Mouse (Mus musculus) v-Abl transformed pro-B cells (cell line): ENCODE results near the gene C1qtnf5.

Experiments
- in situ Hi-C, 2 experiments: fragments of 400-800 bp; cut with MboI; formaldehyde crosslinking; loops; one replicate each; pipeline ENCODE4 v1.15.1; 2025; ENCODE audit not compliant: unreplicated experiment in 2 of 2

The C1qtnf5 gene

DNA sequence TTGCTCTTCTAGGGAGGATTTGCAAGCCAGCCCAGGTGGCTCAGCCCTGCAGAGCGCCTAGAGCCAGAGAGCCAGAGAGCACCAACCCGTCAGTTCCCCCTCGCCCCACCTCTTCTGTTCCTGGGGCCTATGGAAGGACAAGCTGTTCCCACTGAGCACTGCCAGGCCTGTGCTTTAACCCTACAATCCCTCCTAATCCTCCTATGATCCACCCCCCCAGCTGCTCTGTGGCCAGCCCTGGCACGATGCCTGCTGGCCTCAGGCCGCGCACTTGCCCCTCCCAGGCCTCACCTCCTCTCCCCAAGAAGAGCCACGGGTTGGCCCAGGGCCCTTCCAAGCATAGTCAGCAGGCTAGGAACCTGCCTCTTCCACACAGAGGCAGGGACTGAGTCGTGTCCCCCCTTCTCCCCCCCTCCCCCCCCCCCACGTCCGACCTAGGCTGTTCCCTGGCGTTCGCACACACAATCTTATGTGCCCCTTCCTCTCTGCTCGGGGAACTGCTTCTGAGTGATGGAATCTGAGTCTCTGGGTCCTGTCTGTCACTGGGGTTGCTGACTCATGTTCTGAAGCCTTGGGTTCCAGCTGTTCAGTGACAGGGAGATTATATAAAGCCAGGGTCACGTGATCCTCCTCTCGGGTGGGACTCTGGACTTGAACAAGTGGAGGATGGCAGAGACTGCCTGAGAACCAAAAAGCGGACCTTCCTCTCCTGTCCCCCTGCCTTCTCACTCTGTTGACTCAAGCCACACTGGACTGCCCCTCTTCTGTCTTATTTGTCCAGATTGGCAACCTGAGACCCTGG lies 27.9 kb upstream of the C1qtnf5 start:
- in situ Hi-C loops = loop anchor here (25.0 kb wide), 1 partner anchor 742 kb away; no protein-coding TSS in a partner anchor

DNA sequence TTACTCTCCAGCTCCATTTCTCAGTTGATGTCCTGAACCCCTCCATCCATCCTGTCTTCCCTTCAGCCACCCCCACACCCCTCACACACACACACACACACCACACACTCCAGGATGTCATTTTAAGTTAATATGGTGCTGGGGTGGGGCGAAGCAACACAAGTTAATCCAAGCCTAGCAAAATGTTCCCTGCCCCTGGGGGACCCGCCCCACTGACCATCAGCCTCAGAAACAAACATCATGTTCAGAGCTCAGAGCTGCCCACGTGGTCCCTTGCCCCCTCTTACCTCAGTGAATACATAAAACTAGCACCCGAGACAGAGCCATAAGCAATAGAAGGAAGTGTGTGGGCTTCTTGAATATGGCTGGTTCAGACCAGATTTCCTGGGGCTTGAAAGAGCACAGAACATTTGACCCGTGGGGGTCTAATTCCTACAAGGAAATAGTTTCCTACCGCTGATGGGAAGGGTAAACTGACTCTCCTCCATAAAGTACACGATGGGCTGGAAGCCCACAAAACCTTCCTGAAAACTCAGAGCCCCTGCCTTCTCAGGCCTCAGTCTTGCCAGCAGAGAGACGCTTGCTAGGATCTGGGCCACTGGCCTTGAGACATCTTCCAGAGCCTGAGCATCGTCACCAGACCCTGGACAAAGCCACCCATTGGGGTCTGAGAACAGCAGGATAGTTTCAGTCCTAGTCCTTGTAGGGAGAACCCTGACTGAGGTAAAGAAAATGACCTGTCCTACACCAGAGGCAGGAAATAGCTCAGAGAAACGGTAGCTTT lies 26.9 kb upstream of the C1qtnf5 start:
- in situ Hi-C loops = loop anchor here (25.0 kb wide), 1 partner anchor 743 kb away; no protein-coding TSS in a partner anchor

DNA sequence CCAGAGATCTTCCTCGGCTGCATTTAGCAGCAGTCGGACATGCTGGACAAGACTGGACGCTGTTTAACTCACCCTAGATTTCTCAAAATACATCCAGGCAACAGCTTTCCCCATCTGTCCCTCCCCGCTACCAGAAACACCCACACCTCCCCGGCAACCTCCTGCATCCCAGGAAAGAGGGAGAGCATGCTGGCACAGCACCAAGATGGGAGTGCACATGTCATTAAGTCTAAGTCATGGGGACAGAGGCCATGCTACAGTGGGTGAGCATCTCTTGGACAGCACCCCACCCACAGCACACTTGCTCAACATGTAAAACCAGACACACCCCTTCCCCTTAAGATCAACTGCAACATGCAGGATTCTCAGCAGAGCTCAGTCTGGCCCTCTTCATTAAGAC lies 26.1 kb upstream of the C1qtnf5 start:
- in situ Hi-C loops = loop anchor here (25.0 kb wide), 1 partner anchor 744 kb away; no protein-coding TSS in a partner anchor

DNA sequence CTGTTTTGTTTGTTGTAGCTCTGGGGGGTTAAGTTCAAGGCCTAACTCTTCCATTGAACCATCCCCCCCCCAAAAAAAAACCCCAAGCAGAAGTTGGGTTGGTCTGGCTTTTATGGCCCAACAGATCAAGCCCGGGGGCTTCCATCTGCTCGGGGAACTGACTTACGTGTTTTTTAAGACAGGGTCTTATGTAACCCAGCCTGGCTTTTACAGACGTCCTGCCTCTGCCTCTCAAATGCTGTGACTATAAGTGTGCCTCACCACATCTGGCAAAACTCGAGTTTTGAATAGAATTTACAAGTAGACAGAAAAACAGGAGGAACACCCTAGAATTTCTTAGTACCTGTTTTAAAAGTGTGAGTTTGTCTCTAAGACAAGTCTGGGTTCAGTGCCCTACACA lies 25.5 kb upstream of the C1qtnf5 start:
- in situ Hi-C loops = loop anchor here (25.0 kb wide), 1 partner anchor 744 kb away; no protein-coding TSS in a partner anchor

DNA sequence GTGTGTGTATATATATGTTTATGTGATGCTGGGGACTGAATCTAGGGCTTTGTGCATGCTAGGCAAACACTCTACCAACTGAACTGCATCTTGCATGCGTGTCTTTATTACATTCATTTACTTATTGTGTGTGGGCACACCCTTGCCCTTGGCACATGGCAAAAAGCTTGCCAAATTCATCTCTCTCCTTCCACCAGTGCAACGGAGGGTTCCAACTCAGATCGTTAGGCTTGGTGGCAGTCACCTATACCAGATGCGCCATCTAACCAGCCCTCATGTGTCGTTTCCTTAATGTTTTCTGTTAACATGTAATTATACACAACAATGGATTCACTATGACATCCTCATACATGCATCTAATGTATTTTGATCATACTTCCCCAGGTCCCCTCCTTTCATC lies 24.8 kb upstream of the C1qtnf5 start:
- in situ Hi-C loops = loop anchor here (25.0 kb wide), 1 partner anchor 745 kb away; no protein-coding TSS in a partner anchor

DNA sequence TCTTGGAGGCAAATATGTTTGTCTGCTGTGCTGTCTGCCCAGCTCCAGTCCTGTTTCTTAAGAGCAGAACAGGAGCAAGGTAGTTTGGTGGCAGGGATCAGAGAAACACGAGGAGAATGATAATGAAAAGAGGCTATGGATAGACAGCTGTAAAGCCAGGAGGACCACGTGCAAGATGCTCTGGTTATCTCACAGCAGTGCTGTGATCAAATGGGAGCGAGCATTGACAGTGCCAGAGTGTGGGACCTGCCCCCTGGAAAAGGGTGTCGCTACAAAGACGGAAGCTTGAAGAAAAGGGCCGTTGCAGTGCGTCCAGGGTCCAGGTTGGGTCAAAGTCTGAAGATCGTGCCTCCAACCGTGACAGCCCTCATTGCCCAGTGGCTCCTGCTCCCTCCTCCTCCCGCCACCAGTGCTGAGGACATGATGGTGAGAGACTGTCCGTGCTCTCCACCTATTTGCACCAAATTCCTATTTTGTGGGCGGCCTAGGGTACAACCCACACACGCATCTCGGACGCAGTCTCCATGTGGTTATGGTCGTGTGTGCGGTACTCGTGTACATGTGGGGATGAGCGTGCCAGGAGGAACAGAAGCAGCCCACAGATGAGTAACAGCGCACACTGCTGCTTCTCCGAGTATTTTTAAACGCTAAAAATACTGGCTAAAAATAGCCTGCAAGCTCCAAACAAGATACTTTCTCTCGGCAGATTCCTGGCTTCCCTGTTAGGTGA lies 23.5 kb upstream of the C1qtnf5 start:
- in situ Hi-C loops = loop anchor here (25.0 kb wide), 1 partner anchor 746 kb away; no protein-coding TSS in a partner anchor

DNA sequence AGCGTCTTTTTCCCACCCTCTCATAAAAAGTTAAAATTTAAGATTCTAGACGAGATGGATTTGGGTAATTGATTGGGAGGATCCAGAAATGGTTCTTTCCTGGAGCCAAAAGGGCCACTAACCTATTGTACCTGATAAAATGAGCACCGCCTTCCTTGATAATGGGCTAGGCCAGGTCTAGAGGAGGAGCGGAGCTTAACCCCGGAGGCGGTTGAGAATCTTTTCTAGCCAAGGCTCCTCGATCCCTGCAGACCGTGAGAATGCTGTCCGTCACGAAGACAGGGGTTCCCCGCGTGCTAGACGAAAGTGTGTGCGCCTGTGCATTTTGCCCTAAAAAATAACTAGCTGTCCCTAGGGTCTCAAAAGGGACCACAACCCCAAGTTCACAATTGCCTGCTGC lies 22.8 kb upstream of the C1qtnf5 start:
- in situ Hi-C loops = loop anchor here (25.0 kb wide), 1 partner anchor 747 kb away; no protein-coding TSS in a partner anchor

DNA sequence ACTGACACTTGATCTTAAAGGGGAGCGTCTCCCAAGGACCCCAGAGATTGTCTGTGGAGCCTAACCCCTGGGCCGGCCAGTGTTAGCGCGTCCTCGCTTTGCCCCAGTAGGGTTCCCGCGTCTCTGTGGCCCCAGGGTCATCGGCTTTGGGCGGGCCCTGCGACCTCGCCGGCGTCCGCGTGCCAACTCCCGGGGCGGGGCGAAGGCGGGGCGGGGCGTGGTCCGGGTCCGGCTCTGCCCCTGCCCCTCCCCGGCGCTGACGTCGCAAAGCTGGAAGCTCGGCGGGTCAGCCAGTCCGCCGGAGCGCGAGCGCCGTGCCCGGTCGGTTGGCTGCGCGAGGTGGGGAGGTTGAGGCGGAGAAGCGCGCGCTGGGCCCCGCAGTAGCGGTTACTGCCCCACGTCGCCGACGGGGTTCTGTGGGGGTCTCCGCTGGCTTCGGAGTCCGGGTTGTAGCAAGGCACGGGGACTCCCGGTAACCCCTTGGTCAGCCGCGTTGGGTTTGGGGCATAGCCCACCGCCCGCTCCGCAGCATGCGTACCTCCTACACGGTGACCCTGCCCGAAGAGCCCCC lies 22.3 kb upstream of the C1qtnf5 start:
- in situ Hi-C loops = loop anchor here (25.0 kb wide), 1 partner anchor 747 kb away; no protein-coding TSS in a partner anchor

DNA sequence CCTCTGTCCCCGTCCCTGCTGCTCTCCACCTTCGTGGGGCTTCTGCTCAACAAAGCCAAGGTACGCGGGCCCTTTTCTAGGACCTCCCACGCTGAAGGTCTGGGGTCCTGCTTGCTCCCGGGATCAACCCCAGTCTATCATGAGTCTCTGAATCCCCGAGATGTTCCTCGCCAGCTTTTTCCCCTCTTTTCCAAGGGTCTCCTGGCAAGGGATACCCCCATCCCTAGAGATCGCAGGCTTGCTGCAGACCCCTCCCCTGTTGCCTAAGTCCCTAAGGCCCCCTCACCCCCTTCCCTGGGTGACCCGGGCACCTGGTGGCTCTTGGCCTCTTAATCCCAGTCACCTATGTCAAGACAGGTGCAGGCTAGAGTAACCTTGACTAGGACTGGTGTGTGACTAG lies 21.8 kb upstream of the C1qtnf5 start:
- in situ Hi-C loops = loop anchor here (25.0 kb wide), 1 partner anchor 748 kb away; no protein-coding TSS in a partner anchor

DNA sequence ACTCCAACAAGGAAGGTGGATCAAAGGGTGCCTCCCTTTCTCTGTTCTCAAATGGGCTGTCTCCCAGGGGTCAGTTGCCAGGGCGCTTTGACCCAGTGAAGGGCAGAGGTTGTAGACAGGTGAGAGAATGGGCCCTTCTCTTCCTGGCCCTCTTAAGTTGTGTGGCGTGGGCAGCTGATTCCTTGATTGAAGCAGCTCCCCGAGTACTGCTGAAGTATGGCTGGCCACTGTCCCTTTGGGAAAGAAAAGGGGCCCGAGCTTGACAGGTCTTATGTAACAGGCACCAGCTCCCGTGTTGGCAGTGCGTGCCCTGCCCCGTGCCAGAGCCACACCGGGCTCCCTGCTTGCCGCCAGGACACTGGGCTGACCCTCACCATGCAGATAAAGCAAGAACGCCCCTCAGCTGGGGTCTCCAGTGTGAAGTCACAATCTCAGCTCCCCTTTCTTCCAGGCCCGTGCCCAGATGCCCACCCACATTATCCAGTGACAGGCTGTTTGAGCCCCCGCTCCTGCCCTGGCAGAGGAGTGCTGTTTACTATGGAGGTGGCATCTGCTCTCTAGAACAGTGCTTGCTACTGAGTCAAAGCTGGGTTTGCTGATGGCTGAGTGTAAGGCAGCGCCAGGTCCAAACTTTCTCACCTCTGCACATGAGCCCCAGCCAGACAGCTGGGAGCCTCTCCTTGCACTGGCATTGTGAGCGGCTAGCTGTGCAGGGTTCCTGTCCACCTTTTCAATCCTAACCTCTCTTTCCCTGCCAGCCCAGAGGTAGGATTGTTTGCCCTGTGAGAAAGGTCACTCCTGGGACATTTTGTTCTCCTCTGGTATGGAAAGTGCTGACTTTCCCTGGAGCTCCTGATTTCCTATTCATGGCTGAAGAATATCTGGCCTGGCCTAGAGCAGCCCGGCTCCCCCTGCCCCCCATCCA lies 21.0 kb upstream of the C1qtnf5 start:
- in situ Hi-C loops = loop anchor here (25.0 kb wide), 1 partner anchor 749 kb away; no protein-coding TSS in a partner anchor

DNA sequence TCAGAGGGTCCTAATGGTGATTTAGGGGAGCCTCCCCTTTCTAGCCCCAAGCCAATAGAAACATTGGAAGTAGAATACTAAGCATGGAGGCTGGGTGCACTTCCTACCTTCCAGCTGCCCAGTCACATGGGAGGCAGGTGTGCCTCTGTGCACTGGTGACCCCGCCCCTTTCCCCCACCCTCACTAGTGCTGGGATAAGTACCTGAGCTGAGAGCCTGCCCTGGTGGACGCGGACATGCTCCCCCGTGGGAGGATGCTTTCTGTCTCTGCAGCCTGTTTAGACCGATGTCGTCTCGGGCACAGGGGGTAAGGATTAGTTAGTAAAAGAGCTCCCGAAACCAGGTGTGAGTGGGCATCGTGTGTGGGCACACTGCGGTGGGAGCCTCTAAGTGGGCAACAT lies 20.1 kb upstream of the C1qtnf5 start:
- in situ Hi-C loops = loop anchor here (25.0 kb wide), 1 partner anchor 750 kb away; no protein-coding TSS in a partner anchor

DNA sequence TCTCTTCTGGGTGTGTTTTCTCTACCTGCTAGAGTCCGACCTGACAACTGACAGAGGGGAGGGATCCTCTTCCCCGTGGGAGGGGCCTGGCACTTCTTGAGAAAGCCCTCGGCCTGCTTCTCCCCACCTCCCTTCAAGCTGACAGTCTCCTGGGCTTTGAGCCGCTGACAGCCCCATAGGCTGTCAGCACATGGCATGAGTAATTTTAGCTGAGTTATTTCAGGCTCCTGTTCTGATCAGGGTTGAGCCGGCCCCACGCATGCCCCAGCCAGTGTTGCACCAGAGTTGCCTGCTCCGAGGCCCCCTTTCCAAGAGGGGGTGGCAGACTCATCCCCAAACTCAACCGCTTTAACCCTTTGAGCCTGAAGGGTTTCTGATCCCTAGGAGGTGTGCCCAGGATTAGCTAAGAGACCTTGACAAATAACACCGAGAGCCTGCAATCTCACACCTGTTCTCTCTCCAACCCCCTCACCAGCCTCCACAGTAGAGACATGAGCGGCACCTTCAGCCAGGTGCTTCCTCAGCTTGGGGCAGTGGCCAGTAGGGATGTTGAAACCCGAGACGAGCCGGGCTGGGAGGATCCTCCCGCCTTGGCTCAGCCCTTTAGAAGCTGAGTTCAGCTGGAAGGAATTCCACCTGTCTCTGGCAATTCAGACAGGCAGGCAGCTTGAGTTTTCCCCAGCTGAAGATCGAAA lies 19.1 kb upstream of the C1qtnf5 start:
- in situ Hi-C loops = loop anchor here (25.0 kb wide), 1 partner anchor 751 kb away; no protein-coding TSS in a partner anchor

DNA sequence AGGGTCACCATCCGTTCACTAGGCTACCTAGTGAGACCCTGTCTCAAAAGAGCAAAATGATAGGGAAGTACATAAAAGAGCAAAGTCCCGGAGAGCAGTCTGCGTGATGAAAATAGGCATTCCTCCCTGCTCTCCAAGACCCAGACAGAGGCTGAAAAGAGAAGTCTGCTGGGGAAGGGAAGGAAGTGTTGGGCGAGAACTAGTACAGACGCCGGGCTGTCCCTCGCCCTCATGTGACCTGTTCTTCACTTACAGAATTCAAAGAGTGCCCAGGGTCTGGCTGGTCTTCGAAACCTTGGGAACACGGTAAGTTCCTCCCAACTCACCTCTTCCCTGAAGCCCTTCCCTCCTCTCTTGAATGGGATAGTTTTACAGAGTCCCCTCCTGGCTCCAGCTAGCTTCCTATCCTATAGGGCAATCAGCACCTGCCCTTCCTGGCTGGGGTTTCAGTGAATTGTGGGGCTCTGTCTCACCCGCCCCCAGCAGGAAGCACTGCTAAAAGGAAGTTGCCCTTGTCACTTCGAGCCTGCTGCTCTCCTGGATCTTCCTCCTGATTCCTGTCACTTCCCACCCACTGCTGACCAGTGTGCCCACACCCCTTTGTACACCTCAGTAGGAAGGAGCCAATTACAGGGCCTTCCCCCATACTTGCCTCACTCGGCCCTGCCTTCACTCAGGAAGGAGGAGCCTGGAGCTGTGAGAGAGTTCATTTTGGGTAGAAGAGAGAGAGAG lies 18.0 kb upstream of the C1qtnf5 start:
- in situ Hi-C loops = loop anchor here (25.0 kb wide), 1 partner anchor 752 kb away; no protein-coding TSS in a partner anchor

DNA sequence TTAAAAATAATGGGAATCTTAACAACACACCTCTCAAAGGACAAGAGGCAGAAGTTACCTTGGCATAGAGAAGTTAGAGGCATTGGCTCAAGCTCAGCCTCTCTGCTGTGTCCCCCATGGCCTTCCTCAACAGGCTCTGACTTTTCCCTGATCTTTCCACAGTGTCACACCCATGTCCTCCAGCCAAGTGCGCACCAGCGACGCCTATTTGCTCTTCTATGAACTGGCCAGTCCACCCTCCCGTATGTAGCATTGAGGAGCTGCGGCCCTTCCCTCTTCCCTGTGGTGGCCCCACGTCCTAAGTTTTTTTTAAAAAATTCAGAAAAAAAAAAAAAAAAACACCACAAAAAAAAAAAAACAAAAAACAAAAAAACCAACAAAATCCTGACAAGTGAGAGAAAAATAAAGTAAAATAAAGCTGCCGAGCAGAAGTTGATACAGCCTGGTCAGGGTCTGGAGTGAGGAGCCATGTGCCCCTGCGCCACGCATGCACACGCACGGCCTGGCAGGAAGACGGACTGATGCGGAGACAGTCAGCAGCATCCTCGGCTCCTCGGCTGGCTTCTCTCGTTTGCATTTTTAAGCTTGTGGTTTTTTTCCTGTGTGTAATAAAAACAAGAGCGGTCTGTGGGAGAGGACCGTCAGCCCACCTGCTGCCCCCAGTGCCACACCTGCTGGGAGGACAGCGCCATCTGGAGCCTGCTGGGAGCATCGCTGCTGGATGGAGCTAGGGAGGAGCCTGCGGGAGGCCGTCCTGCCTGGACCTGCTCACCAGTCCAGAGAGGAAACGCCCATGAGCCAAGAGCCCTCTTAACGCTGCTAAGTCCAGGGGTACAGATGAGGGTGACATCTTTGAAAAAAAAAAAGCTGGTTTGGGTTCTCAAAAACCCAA lies 13.2 kb upstream of the C1qtnf5 start:
- in situ Hi-C loops = loop anchor here (5.0 to 25.0 kb wide), 2 partner anchors 107 to 757 kb away; no protein-coding TSS in a partner anchor

DNA sequence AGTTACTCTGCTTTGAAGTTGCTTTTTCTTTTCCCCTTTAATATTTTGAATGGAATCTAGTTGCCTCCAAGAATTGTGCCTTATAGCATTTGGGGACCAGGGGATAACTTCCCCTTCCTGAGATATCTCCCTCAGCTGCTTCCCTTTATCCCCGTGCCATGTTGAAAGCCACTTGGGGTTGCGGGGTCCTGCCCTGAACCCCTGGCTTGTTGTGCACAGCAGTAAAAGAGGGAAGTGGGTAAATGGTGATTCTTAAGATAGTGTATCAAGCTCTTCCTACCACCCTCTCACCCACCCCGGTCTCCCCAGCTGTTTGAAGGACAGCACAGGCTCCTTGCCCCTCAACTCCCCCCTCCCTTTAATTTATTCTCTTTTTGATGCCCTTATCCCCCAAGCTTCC lies 12.3 kb upstream of the C1qtnf5 start:
- in situ Hi-C loops = loop anchor here (5.0 to 25.0 kb wide), 2 partner anchors 107 to 757 kb away; no protein-coding TSS in a partner anchor

DNA sequence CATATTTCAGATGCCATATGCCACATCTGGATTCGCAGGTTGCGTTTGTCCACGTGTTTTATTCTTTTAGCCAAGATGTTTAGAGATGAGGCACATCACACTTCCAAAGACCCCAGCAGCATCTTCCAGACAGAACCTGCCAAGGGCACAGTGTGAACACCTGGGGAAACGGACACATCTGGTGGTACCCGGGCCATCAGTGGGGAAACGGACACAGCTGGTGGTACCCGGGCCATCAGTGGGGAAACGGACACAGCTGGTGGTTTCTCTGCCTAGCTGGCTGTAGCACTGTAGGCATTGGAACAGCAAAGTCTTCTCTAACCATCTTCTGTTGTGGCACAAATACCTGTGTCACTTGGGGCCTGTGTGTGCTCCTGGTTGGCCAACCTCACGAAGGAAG lies 11.3 kb upstream of the C1qtnf5 start:
- in situ Hi-C loops = loop anchor here (25.0 kb wide), 1 partner anchor 758 kb away; no protein-coding TSS in a partner anchor
